10 mouse cellular contexts compared by ENCODE assay signal in the genomic region with DNA sequence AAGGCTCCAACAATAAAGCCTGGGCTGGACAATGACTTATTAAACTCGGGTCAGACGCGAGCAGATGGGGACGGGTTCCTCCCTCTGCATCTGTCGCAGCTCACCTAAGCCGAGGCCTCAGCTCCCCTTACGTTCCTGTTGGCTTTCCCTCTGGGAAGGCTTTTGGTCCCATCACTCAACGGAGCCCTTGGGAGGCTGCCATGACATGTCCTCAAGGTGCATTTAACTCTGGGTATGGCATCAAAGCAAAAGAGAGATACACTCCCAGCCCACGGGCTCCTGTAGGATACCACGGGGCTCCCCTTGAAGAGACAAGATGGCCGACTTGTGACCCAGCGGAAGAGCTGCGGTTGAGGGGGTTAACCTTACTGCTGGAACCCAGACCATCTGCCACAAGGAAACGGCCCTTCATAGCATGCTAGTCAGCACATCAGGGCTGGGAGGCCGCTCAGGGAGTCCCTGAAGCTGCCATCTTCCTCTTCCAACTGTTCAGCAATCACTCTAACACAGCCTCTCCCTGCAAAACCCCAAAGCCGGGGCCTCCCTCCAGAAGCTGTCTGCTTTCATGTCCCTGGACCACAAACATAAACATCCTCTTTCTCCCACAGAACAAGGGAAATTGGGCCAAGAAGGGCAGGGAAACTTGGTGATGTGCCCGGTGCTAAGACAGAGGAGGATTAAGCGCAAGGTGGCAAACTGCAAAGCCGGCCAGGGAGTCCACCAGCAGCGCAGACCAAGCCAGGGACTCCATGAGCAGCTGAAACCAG. TPM values are rescaled to one million over a fixed set of nuclear protein-coding genes. Genes with fewer than 3 reads are reported as not detected.
A peak's percentile ranks its signal among the peaks of the same experiment; 100 is the strongest.
DNase-seq lines count a peak whose midpoint lies in the region; ATAC-seq and TF ChIP-seq lines count a peak whose summit lies in the region.
"Had no signal": no experiment of that assay in that cellular context is flagged by ENCODE, and none has a peak within 500 bp of the region (broad histone marks: within the 10 kb centered on the region; RNA-seq: fewer than 3 reads in every experiment).

No protein-coding gene starts in this region.

- no peak overlapping the region for H3K9ac ChIP-seq in neural tube, embryonic 13.5 days
- no peak overlapping the region for H3K9ac ChIP-seq in stomach, embryonic 15.5 days

- ATAC-seq in neural tube, embryonic 13.5 days (ENCODE audit: low read depth): no peak
- ATAC-seq in stomach, embryonic 15.5 days (ENCODE audit: insufficient read depth, low FRiP score, low read depth): no peak

- H3K36me3 ChIP-seq in neural tube, embryonic 13.5 days: no peaks in the 10 kb centered on the region
- H3K36me3 ChIP-seq in stomach, embryonic 15.5 days: no peaks in the 10 kb centered on the region

- peak; percentile 54 to 57 for DNase-seq in cerebellum, adult 2 months
- DNase-seq in cerebellum, adult 8-10 months: no peak
- DNase-seq in neural tube, embryonic 10.5 days (ENCODE audit: extremely low spot score, low spot score): no peak
- DNase-seq in lung, adult 2 months: peak; percentile 18
- DNase-seq in heart, adult 8-10 months (ENCODE audit: low spot score): no peak
- DNase-seq in thymus, postnatal 14 days: no peak
- DNase-seq: liver; thymus, adult 2 months had no signal

- WGBS in cerebellum, adult 2 months: 51% methylated on average over 20 of the region's 20 CpGs
- WGBS in neural tube, embryonic 13.5 days: 73% methylated on average over 20 of the region's 20 CpGs
- WGBS in lung, adult 2 months: 63% methylated on average over 20 of the region's 20 CpGs
- WGBS in stomach, embryonic 15.5 days: 68% methylated on average over 20 of the region's 20 CpGs

- H3K27ac ChIP-seq in cerebellum, adult 2 months (ENCODE audit: insufficient read depth, low read length): no peak overlapping the region
- H3K27ac ChIP-seq in neural tube, embryonic 13.5 days (replicated peaks): peak overlapping the region; percentile 64
- H3K27ac ChIP-seq in stomach, embryonic 15.5 days: peak overlapping the region; percentile 54; the same call in 1 of the 2 replicates

- no peak for TF ChIP-seq POLR2A in cerebellum, adult 2 months (IDR thresholded peaks at IDR 0.05; ENCODE audit: borderline replicate concordance, insufficient read depth, low read length)
- no peak for TF ChIP-seq POLR2A in lung, adult 2 months (IDR thresholded peaks at IDR 0.05; ENCODE audit: borderline replicate concordance, extremely low read depth, low read depth, low read length)

- H3K9me3 ChIP-seq in neural tube, embryonic 13.5 days: no peaks in the 10 kb centered on the region
- no peaks in the 10 kb centered on the region for H3K9me3 ChIP-seq in stomach, embryonic 15.5 days

- no peak for TF ChIP-seq CTCF in cerebellum, adult 2 months (IDR thresholded peaks at IDR 0.05; ENCODE audit: borderline replicate concordance, insufficient read depth, low read depth, low read length)
- TF ChIP-seq CTCF in lung, adult 2 months (IDR thresholded peaks at IDR 0.05; ENCODE audit: insufficient read depth, low read length): no peak

- H3K27me3 ChIP-seq in cerebellum, adult 2 months (ENCODE audit: control insufficient read depth, insufficient read depth, low read length): no peaks in the 10 kb centered on the region
- no peaks in the 10 kb centered on the region for H3K27me3 ChIP-seq in neural tube, embryonic 13.5 days
- no peaks in the 10 kb centered on the region for H3K27me3 ChIP-seq in stomach, embryonic 15.5 days (replicated peaks)

- peaks cover 50% of the 10 kb centered on the region for H3K4me1 ChIP-seq in cerebellum, adult 2 months (ENCODE audit: control insufficient read depth, insufficient read depth, low read length)
- peaks cover 90% of the 10 kb centered on the region for H3K4me1 ChIP-seq in neural tube, embryonic 13.5 days (replicated peaks)
- 0 out of 2 replicates have a peak, but pooled peaks cover 2% of the 10 kb centered on the region for H3K4me1 ChIP-seq in lung, adult 2 months (ENCODE audit: control insufficient read depth, insufficient read depth, low read length)
- H3K4me1 ChIP-seq in stomach, embryonic 15.5 days: peaks cover 40% of the 10 kb centered on the region

- no peak overlapping the region for H3K4me3 ChIP-seq in cerebellum, adult 2 months (replicated peaks; ENCODE audit: insufficient read depth, low read depth, low read length)
- H3K4me3 ChIP-seq in neural tube, embryonic 13.5 days: no peak overlapping the region
- no peak overlapping the region for H3K4me3 ChIP-seq in lung, adult 2 months (replicated peaks; ENCODE audit: extremely low read depth, low read depth, low read length)
- H3K4me3 ChIP-seq in stomach, embryonic 15.5 days (replicated peaks): no peak overlapping the region

- no peak overlapping the region for H3K4me2 ChIP-seq in neural tube, embryonic 13.5 days
- H3K4me2 ChIP-seq in stomach, embryonic 15.5 days: peak overlapping the region; percentile 14; the same call in 1 of the 2 replicates

RNA-seq across cellular contexts. Expression of a gene that starts 5.0 kb away (rescaled TPM):
- polyA plus RNA-seq in cerebellum, adult 2 months (2012; rRNA removed): 32.5 and 37.8 TPM in 2 replicates
- polyA plus RNA-seq in neural tube, embryonic 13.5 days (2015; fragmentation: Nextera tagmentation; extraction: Ambion mirVana): 49.0 and 50.8 TPM in 2 replicates
- 15.8 and 17.6 TPM in 2 replicates for polyA plus RNA-seq in lung, adult 2 months (2012; rRNA removed)
- 18.7 and 19.3 TPM in 2 replicates for polyA plus RNA-seq in stomach, embryonic 15.5 days (2015; fragmentation: Nextera tagmentation; extraction: Ambion mirVana)
- 10 to 100 TPM; 60.3 to 72.2 (median 64.4) TPM for total RNA-seq in heart, adult 8-10 months (2022)

RNA-seq across cellular contexts. Expression of a gene that starts 5.1 kb away (rescaled TPM):
- 1.9 and 2.4 TPM in 2 replicates for polyA plus RNA-seq in cerebellum, adult 2 months (2012; rRNA removed)
- polyA plus RNA-seq in neural tube, embryonic 13.5 days (2015; fragmentation: Nextera tagmentation; extraction: Ambion mirVana): 15.7 and 15.8 TPM in 2 replicates
- 9.7 and 12.0 TPM in 2 replicates for polyA plus RNA-seq in lung, adult 2 months (2012; rRNA removed)
- polyA plus RNA-seq in stomach, embryonic 15.5 days (2015; fragmentation: Nextera tagmentation; extraction: Ambion mirVana): 2.1 and 2.6 TPM in 2 replicates
- total RNA-seq in heart, adult 8-10 months (2022): under 1 TPM in 1 of 4 experiments, not detected in 3; 0.20 TPM

RNA-seq across cellular contexts. Expression of a gene that starts 44.4 kb away (rescaled TPM):
- 233 and 246 TPM in 2 replicates for polyA plus RNA-seq in cerebellum, adult 2 months (2012; rRNA removed)
- polyA plus RNA-seq in neural tube, embryonic 13.5 days (2015; fragmentation: Nextera tagmentation; extraction: Ambion mirVana): 58.0 and 62.5 TPM in 2 replicates
- 188 and 192 TPM in 2 replicates for polyA plus RNA-seq in lung, adult 2 months (2012; rRNA removed)
- 62.6 and 64.3 TPM in 2 replicates for polyA plus RNA-seq in stomach, embryonic 15.5 days (2015; fragmentation: Nextera tagmentation; extraction: Ambion mirVana)
- total RNA-seq in heart, adult 8-10 months (2022): 100 to 1,000 TPM; 108 to 126 (median 114) TPM

Comparison
In these comparisons a context has a peak if more than half of its experiments do, and no peak if none do; other contexts are left out.
1. DNase-seq: peak in cerebellum, adult 2 months (2 of 2) and lung, adult 2 months (single experiment); none in cerebellum, adult 8-10 months (single experiment), neural tube, embryonic 10.5 days (single experiment), heart, adult 8-10 months (single experiment) and thymus, postnatal 14 days (single experiment).